Mouse (Mus musculus) fat pad, adult 2 months (tissue): ENCODE data around the gene Rbm8a.

Experiments
- DNase-seq: peaks from one replicate; pipeline ENCODE4 v3.0.0-alpha.2; 2011; ENCODE audit warnings: low read depth, low spot score; ENCODE audit errors: extremely low read depth

Gene Rbm8a

DNA sequence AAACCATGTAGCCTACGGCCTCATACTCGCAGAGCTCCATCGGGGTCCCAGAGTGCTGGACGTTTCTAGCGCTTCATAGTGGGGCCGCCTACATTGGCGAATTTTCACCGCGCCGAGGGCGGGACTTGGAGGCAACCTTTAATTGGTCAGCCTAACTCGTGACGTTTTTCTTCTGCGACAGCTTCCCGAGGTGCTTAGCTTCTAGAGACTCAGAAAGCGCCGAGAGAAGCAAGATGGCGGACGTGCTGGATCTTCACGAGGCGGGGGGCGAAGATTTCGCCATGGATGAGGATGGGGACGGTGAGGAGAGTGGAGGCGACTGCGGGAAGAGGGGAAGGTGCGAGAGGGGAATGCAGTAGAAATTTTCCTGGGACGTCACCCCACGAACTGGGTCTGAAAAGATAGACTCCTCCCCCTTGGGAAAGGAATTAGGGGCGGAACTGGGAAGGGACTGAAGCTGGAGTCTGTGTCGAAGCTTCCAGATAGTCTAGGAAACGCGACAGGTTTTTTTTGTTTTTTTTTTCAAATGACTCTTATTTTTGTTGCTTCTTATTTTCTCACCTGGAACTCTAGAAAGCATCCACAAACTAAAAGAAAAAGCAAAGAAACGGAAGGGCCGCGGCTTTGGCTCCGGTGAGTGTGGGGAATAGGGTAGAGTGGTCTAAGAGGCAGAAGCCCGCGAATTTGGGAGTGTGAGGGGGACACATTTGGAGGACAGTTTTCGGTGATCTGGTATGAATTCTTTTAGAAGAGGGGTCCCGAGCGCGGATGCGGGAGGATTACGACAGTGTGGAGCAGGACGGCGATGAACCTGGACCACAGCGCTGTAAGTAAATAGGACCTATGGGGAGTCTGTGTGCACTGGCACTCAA is at the start of gene Rbm8a:
Gene Rbm8a, plus strand, starts transcription at position 205 of the 872 bp plus-strand sequence.
- DNase-seq, result peak; percentile 92

DNA sequence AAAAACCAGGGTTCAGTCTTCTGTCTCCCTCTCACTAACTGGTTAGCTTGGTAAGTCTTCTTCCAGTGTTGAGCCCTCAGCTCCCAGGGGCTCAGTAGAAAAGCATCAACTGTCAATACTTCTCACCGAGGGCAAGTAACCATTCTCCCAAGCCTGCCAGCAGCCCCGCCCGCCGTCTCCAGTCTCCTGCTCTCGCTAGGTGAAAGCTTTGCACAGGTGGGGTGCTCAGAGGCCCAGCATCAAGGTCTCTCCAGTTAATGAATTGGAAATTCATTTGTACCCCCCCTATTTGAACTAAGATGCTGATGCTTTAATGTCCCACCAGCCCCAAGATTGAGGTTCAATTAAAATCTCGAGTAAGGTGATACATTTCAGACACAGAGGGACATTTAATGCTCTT is 48.6 kb upstream of the Rbm8a start:
- DNase-seq, result no peak

DNA sequence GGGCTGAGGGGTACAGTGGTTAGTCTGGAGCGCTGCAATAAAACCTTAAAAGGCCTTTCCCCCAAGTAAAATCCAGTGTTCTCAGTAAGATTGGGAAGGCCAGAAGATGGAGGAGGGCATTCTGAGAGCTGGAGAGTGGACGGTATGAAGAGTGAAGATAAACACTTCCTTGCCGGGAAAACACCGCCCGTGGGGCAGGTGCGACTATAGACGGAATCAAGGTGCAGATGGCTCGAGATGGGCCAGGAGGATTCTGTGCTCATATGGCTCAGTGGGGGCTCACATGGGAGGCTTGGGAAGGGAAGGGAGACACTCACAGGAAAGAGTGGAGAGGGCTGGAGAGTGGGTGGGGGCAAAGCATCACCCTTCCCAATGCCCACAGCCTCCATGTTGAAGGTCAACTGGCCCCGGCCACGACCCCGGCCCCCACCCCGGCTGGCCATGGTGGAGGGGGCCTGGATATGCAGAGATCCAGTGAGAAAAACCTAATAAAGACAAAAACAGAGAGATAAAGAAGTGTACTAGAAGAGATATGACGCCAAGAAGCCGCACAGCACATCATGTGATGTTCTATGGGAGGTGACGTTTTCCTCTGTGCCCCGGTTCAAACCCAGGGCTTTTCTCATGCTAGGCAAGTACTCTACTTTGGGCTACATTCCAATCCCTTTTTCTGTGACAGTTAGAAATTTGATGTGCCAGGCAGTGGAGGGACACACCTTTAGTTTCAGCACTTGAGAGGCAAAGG is 47.8 kb upstream of the Rbm8a start:
- no peak for DNase-seq

DNA sequence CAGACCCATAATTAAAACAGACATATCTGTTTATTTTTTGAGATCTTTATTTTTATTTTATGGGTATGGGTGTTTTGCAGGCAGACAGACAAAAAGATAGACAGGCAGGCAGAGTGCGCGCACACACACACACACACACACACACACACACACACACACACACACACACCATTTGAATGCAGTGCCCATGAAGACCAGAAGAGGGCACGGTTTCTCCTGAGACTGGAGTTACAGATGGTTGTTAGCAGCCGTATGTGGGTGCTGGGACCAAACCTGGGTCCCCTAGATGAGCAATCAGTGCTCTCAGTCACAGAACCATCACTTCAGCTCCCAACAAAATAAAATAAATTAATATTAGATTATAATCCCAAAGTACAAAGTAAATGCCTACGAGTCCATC is 46.3 kb upstream of the Rbm8a start:
- no peak for DNase-seq

DNA sequence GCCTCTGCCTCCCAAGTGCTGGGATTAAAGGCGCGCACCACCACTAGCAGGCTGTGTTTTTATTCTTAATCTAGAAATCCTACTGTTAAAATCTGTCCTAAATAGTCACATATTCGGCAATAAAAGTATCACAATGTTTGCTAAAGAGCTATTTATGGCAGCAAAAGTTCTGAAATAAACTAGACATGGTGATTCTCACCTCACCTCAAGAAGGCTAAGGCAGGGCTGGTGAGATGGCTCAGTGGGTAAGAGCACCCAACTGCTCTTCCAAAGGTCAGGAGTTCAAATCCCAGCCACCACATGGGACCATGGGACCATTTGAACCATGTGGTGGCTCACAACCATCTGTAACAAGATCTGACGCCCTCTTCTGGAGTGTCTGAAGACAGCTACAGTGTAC is 39.1 kb upstream of the Rbm8a start:
- DNase-seq, result no peak

DNA sequence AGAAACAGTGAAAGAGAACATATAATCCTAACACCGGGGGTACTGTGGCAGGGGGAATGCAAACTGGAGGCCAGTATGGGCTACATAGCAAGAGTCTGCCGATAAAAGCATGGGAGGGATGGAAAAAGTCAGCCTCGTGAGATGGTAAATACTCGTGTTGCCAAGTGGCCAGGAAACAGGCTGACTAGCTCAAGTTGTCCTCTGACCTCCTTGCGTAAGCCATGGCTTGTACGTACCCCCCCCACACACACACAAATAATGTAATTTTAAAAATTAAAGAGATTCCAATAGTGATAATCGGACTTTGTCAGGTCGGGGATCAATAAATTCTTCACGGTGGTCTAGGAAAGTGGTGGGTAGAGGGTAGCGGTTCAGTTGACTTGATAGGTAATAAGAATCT is 36.4 kb upstream of the Rbm8a start:
- no peak for DNase-seq

DNA sequence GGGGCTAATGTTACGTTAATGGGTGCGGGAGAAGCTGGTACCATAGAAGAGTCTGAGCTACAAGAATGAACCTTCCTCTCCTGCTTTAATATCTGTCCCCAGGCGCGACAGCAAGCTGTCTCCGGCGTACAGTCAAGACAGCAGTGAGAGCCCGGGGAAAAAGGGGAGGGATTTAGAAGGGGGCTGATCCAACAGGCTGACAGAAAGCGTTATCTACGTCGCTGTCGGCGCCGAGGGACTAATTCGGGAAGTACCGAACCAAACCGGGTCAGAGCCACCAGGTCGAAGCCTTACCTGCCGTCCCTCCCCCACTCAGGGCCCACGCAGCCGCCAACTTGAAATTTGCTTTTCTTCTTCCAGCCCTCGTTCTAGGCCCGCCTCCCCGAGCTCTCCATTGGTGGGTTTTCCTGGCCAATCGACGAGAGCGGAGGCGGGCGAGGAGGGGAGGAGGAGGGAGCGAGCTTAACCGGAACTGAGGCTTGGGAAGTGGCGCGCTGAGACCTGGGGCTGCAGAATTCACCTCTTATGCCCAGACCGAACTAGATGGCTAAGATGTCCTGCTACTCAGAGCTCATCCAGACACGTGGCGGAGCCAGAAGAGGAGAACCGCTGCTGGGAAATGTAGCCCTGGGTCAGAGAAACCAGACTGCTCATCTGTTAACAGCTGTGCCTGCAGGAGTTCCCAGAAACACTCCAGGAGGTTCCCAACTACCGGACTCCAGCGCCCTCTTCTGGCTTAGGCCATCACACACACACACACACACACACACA is 35.8 kb upstream of the Rbm8a start, which contains the start of gene Polr3gl:
Gene Polr3gl, minus strand, starts transcription at position 392 of the 771 bp plus-strand sequence.
- no peak for DNase-seq

DNA sequence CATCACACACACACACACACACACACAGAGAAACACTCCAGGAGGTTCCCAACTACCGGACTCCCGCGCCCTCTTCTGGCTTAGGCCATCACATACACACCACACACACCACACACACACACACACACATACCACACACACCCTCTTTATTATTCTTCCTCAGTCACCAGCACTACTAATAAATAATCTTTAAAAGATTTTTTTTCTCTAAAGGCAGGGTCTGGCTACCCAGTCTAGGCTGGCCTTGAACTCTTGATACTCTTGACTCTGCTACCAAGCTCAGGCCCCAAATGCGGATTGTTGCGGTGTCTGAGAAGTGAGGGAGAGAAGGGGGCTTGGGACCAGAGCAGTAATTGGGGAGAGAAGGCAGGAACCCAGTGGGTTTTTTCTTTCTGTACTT is 34.9 kb upstream of the Rbm8a start:
- no peak for DNase-seq

DNA sequence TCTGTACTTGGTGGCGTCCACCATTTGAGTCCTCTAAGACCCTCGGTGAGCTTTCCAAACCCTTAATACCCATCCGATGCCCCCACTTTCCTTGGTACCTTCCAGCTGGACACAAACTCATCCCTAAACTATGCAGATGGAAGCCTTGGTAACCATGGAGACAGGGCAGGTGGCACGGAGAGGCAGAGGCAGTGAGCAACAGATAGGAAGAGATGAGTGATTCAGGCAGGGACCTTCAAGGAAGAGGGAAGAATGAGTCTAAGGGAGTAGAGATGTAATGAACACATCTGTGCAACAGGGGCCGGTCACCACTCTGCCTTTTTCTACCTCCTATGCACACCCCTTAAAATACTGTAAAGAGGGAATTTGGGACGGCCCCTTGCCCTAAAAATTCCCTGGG is 34.1 kb upstream of the Rbm8a start:
- DNase-seq, result no peak

DNA sequence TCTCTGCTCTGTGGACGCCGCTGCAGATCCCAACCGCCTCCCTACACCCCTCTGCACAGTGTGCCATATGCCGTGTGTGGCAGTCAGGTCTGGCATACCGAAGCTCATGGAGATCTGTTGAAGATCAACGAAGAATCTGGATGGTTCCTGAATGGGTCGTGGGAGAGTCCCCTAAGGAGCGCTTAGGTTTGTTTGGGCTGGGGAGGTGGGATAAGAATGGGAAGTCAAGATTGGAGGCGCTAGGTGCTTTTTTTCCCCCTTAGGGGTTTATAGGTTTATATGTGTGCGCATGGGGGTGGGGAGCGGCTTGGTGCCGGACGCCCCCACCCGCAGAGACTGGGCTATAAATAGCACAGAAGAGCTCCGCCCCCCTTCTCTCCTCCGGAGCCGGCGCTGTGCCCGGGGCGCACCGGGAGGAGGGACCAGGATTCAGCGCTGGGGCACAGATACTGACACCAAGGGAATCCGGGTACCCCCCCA is 33.5 kb upstream of the Rbm8a start, which contains the start of gene Ankrd34a:
Gene Ankrd34a, plus strand, starts transcription at position 409 of the 480 bp plus-strand sequence.
- no peak for DNase-seq

DNA sequence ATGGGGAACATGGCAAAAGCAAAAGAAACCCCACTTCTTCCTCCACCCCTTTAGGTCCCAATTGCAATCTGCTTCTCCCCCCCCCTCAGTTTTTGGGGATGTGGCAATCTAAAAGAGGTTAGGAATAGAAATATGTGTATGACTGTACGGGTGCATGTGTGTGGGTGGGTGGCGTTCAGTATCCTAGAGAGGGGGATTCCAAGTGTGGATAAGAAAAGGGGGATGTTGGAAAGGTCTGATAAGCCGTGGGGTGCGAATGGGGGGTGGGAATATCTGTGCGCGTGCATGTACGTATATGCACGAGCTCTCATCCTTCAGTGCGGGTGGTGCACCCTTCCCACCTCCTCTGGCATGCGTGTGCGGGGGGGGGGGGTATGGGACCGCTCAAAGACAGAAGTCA is 32.9 kb upstream of the Rbm8a start:
- no peak for DNase-seq

DNA sequence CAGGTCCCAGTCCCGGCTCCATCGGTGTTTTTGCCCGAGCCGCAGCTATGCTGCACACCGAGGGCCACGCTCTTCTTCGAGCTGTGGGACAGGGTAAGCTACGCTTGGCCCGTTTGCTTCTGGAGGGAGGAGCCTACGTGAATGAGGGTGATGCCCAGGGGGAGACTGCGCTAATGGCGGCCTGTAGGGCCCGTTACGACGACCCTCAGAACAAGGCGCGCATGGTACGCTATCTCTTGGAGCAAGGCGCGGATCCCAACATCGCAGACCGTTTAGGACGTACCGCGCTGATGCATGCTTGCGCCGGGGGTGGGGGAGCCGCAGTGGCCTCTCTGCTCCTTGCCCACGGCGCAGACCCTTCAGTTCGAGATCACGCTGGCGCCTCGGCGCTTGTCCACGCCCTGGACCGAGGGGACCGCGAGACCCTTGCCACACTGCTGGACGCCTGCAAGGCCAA is 32.3 kb upstream of the Rbm8a start:
- no peak for DNase-seq

DNA sequence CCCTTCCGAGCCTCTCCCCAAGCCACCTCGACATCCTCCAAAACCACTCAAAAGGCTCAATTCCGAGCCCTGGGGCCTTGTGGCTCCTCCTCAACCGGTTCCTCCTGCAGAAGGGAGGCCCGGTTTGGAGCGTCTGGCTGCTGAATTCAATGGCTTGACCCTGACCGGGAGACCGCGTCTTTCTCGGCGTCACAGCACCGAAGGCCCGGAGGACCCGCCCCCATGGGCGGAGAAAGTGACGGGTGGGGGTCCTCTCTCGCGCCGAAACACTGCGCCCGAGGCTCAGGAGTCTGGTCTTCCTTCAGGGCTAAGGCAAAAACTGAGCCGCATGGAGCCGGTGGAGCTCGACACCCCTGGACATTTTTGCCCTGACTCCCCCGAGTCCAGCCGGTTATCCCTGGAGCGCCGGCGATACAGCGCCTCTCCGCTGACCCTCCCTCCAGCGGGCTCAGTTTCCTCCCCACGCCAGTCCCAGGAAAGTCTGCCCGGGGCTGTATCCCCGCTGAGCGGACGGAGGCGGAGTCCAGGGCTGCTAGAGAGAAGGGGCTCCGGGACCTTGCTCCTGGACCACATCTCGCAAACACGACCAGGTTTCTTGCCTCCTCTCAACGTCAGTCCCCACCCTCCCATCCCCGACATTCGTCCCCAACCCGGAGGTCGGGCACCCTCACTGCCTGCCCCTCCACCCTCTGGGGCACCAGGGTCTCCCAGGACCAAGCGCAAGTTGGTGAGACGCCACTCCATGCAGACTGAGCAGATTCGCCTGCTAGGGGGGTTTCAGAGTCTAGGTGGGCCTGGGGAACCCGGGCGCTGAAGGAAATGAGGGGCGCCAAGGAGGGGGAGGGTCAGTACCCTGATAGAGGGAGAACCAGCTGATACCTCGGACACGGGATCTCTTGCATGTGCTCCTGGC is 31.3 kb upstream of the Rbm8a start:
- DNase-seq, result no peak

DNA sequence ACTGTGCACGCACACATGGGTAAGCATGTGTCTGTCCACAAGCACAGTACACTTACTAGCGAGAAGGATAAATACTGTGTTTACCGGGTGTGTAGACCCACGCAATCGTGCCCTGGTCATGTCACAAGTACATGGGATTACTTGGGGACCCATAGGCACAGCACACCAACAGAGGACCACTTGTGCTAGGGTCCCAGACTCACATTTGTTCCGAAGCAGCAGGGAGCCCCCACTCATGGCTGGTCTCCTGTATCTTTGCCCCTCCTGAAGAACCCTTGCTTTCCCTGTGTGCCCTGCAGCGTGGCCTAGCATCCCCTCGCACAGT is 30.7 kb upstream of the Rbm8a start:
- no peak for DNase-seq

DNA sequence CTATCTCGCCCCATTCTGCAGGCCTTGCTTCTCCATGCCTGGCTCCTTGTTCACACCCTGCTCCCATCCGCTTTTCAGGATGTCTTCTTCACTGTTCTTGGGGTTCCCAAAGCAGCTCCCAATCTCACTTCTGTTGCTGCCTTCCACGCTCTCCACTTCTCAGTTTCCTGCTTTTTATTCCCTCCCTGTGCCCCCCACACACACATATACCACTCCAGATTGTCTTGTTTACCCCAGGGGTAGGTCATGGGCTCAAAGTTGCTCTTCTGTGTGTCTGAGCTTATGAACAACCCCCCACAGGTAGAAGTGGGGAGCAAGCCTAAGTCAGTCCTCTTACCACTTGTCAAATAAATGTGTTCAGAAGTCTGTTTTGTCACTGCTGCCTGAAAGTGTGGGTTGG is 30.3 kb upstream of the Rbm8a start:
- no peak for DNase-seq

DNA sequence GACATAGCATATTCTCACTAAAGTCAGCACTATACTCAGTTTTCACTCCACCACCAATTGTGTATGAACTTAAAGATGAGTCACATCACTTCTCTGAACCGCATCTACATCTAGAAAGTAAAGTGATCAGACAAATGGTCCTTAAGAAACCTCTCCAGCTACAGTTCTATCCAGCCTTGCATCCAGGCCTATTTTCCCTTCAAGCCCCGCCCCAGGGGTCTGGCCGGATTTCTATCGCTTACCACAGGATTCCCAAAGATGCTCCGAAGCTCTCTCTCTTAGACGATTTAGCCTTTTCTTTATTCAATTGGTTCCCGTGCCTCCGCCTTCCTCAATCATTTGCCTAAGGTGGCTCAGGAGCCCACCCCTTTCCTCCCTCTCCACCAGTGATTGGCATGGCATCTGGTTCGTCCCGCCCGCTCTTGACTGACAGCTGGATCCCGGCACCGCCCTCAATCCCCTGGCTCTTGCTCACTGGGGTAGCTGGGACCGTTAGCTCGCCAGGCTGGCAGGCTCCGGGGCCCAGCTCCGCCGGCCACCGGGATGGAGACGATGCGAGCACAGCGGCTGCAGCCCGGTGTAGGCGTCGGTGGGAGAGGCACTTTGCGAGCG is 29.0 kb upstream of the Rbm8a start, which contains the start of gene Lix1l:
Gene Lix1l, plus strand, starts transcription at position 511 of the 612 bp plus-strand sequence.
- no peak for DNase-seq

DNA sequence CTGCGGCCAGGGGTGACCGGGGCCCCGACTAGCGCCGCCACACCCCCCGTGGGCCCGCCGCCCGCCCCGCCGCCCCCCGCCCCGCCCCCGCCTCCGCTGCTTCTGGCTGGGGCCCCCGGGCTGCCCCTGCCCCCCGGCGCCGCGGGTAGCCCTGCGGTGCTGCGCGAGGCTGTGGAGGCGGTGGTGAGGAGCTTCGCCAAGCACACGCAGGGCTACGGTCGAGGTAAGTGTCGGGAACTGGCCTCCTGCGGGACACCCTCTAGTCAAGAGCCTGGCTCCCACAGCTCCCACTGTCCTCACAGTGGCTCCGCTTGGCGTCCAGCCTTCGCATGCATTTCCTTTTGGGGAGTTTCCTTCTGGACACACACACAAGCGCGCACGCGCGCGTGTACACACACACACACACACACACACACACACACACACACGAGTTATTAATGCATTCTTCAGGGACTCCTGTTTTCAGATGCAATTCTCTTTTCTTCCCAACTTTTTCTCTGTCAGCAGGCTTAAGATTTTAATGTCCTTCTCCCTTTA is 28.4 kb upstream of the Rbm8a start:
- DNase-seq, result no peak

DNA sequence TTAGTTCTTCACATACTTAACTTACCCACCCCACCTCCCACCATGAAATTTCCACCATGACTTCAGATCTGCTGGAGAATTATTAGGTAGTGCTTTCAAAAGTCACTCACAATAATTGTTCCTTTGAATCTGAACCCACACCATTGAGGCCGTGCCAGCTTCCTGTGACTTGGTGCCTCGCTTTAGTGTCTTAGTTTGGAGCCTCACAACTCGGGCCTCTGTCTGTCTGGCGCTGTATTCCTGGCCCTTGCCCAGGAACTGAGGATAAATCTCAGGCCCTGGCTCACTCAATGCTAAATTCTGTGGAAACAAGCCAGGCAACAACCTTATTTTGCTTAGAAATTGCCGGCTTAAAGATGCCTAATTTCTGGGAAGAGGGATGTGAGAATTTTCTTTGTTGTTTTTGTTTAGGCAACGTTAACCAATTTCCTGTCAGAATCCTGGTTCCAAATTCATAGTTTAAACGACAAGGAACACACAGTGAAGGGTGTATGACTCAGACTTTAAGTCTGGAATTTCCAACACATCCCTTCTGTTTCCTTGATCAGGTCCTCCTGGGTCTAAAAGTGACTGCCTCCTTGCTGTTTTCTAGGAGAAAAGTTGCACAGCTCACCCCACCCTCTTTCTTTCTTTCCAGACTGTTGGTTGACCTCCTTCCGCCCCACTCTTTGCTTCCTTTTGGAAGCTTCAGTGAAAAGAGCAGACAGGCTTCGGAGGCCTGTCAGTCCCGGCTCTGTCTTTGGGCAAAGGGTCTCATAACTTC is 27.6 kb upstream of the Rbm8a start:
- DNase-seq, result no peak

DNA sequence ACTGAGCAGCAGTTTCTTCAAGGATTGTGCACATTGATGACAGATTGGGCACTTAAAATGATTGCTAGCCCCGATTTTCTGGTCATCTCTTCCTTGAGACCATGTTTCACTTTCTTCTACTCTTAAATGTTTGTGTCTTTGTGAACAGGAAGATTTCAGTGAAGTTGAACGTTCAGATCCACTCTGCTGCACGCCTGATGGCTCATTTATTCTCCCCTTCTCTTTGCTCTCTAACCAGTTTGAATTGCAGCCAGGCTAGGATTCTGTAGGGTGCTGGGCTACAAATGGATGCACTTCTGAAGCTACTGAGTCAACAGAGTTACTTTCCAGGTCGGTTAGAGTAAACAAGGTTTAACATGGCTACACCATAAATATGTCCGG is 27.0 kb upstream of the Rbm8a start:
- no peak for DNase-seq
